Mouse (Mus musculus) activated CD4-positive, CD25-positive, alpha-beta regulatory T cell, adult 4 months (primary cell): ENCODE measurements around the gene Rad51b. TPM values are rescaled to one million over a fixed set of nuclear protein-coding genes. Genes with fewer than 3 reads are reported as not detected.

Source experiments
- ATAC-seq: one replicate; pipeline ENCODE4 v1.8.0; 2017
- polyA plus RNA-seq, 2 experiments: library from polyadenylated mRNA; unstranded; fragments of 100-300 nt; shearing (Covaris generic); gene quantifications; one replicate each; pipeline ENCODE4 v1.2.1; 2017

Gene Rad51b
- polyA plus RNA-seq, 2 experiments from 2014 or later, result 1.9 to 2.8 TPM

DNA sequence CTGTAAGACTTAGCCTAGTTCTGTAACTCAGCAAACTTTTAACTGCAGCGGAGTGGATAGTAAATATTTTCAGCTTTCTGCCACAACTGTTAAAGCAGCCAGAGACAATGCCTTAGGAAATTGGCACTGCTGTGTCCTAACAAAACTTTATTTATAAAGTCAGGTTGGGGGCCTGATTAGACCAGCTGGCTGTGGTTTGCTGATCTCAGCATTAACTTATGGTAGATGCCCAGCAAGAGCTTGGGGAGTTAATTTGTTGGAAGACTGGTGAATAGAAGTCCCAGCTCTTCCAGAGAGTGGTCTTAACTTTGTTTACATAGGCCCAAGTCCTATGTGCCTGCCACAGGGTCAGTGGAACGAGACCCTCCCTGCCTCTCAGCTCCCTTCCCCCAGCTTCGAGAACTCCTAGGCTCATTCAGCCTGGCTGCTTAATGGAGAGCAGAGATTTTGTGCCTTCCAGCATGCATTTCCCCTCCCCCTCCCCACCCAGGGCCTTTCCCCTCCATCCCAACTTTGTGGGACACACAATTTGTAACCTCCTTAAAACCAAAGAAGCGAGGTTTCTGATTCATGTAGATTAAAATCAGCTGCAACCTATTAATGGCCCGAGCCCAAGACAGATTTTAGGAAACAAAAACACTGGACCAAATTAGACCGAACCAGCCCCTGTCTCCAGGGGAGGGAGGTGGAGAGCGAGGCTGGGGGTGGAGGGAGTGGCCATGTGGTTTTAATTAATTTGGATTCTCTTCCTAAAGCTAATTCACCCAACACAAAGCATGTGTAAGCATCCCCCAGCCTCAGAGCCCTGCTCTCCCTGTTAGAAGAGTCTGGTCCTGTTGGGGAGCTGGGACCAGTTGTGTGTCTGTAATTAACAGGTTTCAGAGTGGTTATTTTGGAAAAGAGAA is 549.4 kb downstream of the Rad51b start:
- ATAC-seq, result no peak

DNA sequence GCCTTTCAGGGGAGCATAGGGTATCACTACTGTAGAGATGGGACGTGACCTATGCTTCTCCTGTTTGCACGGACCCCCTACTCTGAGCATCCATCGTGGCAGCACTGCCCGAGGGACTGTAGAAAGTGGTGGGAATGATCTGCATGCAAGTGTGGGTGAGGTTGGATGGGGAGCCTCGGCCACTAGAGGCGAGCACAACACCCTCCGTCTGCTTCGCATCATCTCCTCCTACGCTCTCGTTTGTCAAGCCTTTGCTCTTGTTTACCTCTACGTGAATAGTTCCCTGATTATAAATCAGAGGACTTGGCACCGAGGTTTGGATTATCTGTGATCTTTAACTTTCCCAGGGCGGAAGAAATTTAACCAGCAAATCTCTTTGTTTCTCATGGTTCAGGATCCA is 551.5 kb downstream of the Rad51b start:
- ATAC-seq, result no peak

GRCm38 (mm10) chr12:79850021-79850420 is 552.9 kb downstream of the Rad51b start:
- no peak for ATAC-seq

DNA sequence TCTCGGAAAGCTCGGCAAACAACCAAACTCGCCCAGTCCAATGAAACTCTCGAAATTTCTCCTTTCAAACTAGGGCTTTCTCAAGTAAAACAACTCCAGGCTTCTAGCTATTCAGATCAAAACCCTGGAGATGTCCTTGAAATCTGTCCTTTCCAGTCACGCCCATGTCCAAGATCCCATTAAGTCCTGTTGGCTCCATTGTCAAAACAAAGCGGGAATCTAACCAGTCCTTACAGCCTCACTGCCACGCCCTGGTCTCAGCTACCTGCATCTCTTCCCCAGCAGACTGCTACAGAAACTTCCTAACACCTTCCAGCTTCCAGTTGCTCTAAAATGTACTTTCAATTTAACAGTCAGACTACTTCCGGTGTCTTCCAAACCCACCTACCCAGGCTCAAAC is 554.8 kb downstream of the Rad51b start:
- no peak for ATAC-seq

DNA sequence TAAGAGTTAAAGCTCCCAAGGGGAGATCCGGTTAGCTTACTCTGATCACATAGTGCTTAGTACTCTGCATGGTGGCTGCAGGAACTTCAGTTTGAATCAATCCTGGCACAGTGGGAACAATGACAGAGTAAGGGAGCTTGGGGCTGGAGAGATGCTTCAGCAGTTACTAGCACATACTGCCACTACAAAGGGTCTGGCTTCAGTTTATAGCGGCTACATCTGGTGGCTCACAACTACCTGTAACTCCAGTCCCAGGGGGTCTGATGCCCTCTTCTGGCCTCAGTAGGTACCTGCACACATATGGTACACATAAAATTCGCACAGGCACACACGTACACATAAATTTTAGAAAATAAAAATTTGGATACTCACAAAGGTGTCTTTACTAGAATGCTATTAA is 555.5 kb downstream of the Rad51b start:
- no peak for ATAC-seq

- no peak for ATAC-seq
Measured at GRCm38 (mm10) chr12:79853901-79854490, 556.9 kb downstream of the Rad51b start.

GRCm38 (mm10) chr12:79854507-79854906 is 557.4 kb downstream of the Rad51b start:
- no peak for ATAC-seq

GRCm38 (mm10) chr12:79856116-79856909 is 559.2 kb downstream of the Rad51b start:
- no peak for ATAC-seq

DNA sequence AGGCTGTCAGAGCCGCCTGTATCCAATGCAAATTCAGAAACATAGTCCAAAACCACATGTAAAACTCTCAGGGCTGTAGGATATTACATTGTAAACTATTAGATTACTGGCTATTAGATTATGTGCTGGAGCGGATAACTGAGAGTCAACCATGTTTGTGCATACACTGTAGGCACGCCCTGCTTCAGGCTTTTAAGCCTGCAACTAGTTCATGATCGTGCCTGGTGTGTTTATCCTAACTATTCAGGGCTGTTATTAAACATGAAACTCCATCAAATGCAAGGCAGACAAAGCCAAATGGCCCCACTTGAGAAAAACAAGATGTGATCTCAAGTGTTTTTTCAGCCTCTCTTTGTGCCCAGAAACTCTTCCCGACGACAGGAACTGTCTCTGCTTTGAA is 560.6 kb downstream of the Rad51b start:
- ATAC-seq, result no peak

DNA sequence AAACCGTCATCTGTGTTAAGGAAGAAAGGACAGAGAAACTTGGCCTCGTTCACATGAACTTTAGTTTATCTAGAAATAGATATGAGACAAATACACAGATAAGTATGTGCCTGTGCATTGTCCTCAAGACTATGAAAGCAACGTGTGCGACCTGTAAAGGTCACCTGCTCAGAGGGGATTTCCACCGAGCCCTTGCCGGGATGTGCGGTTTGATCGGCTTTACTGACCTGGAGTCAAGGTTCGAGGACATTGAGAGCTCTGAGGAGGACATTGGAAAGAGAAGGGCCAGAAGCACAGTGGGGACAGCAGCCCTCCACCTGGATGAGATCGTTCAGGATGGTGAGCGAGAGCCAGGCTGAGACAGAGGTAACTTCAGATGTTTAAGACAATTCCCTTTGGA is 561.3 kb downstream of the Rad51b start:
- peak; percentile 65 for ATAC-seq

GRCm38 (mm10) chr12:79859354-79860247 is 562.5 kb downstream of the Rad51b start:
- no peak for ATAC-seq

DNA sequence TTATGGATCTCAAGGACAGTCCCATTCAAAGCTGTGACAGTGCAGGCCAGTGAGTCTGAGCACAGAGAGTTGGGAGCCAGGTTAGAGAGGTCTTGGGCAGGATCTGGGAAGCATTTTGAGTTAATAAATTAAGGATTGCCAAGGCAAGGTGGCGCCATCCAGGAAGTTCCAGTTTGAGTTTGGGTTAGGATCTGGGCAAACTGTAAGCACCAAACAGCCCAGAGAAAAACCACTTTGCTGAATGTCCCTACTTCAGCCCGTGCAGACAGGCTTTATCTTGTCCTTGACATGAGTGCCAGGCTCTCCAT is 563.1 kb downstream of the Rad51b start:
- no peak for ATAC-seq

Other genes with a start within 250 kb of the Rad51b start
- gene Pigh, start 207.6 kb upstream of the Rad51b start, polyA plus RNA-seq, result 10 to 100 TPM; 27.6 to 29.9 TPM
- gene Arg2, start 166.5 kb upstream of the Rad51b start, polyA plus RNA-seq, result under 1 TPM in 1 of 2 experiments, not detected in 1; 0.48 TPM
- 10 to 100 TPM; 38.2 to 61.7 TPM for gene Vti1b, start 124.6 kb upstream of the Rad51b start, polyA plus RNA-seq
- gene Rdh11, start 105.0 kb upstream of the Rad51b start, polyA plus RNA-seq, result 10 to 100 TPM; 13.2 to 17.5 TPM
- 10 to 100 TPM; 11.2 to 20.6 TPM for gene Rdh12, start 88.4 kb upstream of the Rad51b start, polyA plus RNA-seq
- 10 to 100 TPM; 16.4 to 23.8 TPM for gene Zfyve26, start 978 bp upstream of the Rad51b start, polyA plus RNA-seq